Mouse (Mus musculus) lung, postnatal 25 days (tissue): Measurements from ENCODE around the gene Pde4dip.

Experiments used
- DNase-seq: peaks from one replicate; pipeline ENCODE4 v3.0.0; 2022; ENCODE audit warnings: low spot score

Gene Pde4dip

DNA sequence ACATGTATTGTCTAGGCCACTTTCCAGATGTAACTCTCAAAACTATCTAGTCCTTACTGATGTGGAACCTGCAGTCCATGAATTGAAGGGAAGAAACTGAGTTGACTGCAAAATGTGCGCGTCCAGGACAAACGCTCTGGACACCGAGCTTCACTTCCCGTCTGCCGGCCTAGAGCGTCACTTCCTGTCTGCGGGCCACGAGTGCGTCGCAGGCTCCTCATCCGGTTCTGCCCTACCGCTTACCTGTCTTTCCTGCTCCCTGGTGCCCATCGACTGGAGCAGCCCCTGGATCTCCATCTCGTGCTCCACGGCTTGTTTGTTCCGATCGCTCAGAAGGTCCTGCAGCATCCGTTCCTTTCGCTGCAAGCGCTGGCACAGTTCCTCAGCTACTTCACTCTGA is 136.9 kb downstream of the Pde4dip start:
- no peak for DNase-seq

DNA sequence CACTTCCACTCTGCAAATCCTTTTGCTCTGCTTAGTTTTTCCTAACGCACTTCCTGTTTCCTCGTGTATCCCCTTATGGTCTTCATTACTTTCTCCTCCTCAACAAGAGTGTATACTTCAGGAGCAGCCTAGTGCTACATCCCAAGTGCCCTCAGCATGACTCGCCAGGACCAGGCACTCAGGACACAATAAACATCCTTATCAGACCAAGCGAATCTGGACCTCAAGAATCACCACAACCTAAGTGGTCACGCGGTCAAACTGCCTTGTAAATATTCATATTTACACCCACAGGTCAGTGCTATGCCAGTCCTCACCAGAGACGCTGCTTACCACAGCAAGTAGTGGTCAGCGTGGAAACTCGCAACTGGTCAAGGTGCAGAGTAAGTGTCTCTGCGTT is 139.7 kb downstream of the Pde4dip start:
- peak; percentile 34 for DNase-seq

DNA sequence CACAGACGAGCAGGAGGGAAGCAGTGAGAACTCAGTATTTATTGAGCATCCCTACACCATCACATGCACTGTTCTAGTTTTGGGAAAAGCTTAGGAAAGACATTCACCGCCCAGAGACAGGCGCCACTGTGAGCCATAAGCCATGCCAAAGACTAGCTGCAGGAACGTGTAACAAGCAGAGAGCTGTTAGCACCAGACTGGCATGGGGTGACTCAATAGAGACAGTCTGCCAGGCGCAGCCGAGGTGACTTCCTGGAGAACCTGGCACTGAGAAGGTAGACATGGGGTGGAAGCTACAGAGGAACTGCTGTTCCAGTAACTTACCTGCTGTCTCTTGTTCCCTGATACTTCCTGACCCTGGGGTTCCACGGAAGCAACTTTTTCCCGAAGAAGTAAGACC is 145.7 kb downstream of the Pde4dip start:
- no peak for DNase-seq

DNA sequence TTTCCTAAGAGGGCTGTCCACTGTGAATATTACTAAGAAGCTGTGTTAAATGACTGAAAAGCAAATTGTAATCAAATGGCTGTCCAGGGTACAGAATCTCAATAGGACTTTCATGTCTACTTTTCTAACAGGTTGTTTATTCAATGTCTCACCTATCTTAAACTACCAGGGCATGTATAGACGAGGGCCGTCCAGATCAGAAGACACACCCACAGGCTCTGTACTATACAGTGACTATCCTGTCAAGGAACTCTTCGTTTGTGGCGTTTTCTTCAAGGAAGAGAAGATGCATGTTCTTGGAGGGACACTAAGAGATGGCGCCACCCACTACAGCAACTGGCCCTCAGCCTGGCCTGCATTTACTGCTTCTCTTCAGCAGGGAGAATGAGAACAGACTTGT is 152.9 kb downstream of the Pde4dip start:
- no peak for DNase-seq

DNA sequence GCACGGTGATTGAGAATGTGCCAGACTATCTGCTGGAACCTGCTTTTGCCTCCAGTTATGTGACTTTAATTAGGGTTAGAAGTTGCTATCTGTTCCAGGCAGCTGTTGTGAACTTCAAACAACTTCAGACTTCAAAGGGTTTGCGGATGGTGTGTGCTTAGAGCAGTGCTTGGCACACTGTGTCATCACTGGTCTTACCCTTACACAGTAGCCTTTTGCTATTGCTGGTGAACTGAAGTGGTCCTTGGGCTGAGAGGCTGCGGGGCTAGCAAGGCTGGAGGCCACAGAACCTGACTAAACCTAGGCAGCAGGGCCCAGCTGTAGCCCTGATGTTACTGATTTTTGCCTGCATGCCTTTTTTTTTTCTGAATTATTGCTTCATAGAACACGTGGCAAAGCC is 154.2 kb downstream of the Pde4dip start:
- no peak for DNase-seq

DNA sequence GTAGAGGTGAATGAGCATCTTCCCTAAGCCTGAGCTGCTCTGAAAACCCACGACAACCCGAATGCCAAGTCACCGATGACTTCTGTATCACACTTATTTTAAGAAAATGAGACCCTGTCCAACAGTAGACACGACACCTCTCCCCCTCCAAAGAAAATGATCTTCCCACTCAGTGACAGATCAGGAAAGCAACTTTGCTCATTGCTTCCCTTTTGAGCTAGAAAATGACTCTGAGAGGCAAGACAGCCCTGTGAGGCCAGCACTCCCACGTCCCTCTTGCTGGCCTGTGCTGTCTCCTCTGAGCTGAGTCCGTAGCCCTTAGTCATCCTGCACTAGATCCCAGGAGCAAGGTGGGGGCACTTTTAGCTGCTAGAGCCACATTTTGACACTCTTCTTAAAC is 155.9 kb downstream of the Pde4dip start:
- DNase-seq = no peak

DNA sequence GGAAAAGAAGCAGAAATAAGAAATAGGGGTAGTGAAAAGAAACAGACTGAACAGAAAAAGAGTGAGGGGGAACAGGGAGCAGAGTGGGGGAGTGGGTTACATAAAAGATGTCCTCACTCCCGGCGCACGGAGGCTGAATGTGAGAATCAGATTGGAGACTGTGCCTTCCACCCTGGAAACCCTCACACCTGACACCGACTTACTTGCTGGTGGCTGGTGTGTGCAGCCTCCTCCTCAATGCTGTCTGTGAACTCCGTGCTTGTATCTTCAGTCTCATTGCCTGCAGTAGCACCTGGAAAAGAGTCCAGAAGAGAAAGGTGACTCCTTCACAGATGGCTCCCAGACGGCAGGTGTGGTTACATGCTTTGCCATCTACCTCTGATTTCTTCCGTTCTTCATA is 157.9 kb downstream of the Pde4dip start:
- DNase-seq = no peak

DNA sequence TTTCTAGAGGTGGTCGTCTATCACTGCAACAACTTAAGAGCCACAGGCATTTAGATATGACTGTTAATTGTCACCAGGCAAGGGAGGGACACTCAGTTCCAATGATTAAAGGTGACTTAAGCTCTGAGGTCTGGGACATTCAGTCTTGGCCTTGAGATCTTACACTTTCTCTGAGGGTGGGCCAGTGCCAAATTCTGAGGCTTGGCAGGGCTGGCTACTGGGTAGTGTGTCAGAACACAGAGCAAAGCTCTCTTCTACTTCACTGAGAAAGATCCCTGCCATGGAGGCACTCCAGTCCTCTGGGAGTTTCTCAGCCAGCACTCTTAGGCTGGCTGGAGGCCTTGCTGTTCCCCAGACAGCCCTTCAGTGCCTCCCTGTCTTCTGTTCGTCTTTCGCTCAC is 158.4 kb downstream of the Pde4dip start:
- no peak for DNase-seq

DNA sequence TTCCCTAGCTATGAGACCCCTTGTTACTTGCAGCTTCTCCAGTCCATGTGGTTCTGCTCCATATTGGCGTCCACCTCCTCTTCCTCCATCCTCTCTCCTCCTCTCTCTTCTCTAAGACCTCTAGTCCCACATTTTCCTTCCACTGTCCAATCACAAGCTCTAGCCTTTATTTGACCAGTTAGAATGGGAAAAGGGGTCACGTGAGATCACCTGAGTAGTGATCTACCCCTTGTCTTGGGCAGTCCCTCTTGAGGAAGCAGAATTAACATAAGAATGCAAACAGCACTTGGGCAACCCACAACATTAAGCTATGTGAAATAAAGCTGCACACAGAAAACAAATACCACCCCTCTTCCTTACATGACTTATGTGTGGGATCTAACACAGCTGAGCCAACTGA is 160.7 kb downstream of the Pde4dip start:
- DNase-seq = no peak

DNA sequence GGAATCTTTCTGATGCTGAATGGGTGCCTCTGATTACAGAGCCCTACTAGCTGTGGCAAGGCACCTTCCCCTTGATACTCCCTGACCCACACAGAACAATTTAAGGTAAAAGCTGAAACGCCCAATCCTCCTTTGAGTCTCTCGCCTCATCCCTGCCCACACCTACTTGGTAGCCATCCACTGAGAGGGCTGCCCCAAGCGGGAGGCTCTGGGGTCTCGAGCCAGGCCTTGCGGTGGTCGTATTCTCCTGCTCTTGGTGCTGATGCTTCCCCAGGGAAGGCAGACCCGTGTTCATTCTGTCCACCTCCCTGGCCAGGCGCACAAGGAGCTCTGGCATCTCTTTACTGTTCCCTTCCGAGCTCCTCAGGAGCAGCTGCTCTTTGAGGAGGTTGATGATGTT is 169.4 kb downstream of the Pde4dip start:
- DNase-seq = no peak

DNA sequence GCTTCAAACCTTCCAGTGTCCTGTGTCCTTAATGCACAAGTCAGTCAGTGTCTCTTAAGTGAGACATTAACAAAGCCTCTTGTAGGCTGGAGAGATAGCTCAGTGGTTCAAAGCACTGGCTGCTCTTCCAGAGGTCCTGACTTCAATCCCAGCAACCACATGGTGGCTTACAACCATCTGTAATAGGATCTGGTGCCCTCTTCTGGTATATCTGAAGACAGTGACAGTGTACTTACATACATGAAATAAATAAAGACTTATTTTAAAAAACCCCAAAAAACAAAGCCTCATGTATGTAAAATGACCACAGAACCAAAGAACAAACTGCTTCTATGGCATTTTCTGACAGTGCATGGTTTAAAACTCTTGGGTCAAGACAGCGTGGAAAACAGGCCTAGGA is 172.6 kb downstream of the Pde4dip start:
- no peak for DNase-seq

DNA sequence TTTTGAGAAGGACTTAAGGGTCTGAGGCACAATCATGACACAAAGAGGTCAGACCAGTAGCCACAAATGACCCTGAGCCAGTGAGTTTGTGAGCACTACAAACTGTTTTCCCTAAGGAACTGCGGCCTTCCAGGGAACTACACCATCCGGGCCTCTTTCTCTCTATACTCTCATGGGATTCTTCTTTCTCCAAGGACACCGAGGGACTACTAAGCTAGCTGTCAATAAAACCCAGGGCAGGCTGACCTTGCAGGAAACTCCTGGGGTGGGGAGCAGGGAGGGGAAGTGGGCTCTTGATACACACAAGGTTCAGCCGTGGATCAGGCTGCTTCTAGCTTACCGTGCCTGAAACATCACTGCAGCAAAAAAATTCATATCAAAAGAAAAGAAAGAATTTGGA is 177.6 kb downstream of the Pde4dip start:
- DNase-seq = no peak

DNA sequence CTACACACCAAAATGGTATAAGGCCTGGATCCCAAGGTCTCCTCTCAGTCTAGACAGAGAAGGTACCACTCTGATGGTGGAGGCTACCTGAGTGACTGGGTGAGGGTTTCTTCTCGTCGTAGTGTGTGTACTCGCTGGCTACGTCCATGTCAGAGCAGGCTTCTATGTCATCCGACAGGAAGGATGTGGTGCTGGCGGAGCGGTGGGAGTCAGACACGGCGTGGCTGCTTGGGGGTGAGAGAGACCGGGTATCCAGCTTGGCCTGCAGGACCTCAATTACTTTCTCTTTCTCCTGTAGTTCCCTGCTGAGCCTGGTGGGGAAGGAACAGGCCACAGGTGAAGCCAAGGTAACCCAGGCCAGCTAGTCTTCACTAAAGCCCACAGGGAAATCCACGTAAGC is 178.4 kb downstream of the Pde4dip start:
- no peak for DNase-seq

DNA sequence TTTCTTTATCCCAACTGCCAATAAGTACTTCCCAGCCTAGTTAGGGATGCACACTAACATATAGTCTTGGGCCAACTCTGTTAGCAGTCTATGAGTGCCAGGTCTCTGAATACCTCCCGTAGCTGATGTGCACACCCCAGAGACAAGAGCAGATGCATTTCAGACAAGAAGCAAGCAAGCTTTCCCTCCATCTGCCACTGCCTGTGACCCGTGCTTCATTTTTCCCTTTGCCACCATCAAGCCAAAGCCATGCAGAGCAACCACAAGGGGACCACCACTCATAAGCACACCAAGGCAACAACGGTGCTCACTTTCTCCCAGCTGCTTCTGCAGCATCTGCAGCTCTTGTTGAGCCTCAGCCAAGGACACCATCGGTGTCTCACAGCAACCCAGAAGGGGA is 181.9 kb downstream of the Pde4dip start:
- no peak for DNase-seq

DNA sequence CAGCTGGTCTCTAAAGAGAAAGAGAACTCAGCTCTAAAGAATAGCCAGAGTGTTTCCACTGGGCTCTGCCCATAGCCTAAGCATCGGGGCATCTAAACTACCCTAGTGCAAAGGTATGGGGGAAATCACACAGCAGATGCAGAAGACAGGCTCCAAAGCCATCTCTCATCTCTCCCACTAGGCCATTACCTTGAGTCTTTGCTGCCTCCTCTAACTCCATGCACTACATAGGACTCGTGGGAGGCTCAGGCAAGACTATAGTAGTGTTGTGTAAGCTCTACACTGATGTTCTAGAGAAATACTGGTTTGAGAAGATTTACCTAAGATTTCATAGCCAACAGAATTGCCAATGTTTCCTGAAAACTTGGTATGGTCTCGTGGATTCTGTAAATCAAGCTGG is 183.0 kb downstream of the Pde4dip start:
- DNase-seq = no peak

DNA sequence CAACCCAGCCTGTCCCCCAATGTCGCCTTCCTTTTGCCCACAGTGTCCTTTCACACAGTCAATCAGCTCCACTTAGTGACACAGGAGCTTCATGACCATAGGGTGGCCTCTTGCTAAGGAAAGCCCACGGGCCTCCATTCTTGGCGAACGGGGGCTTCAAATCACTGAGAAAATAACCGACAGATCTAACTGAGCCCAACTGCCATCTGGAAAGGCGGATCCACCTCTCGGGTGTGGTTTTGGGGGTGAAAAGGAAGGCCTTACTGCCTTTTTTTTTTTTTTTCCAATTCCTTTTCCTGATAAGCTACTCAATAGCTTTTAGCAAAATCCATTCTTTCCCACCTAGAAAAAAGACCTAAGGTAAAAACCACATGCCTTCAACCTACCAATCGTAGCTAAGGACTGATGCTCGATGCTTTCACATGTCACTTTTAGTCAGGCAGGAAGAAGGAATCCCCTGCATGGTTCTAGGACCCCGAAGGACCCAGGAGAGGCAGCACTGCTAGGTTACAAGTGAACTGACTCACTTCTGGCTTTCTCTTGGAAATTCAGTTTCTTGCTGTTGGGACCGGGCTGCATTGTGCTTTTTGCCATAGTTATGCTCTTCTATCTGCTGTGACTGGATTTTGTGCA is 185.9 kb downstream of the Pde4dip start:
- DNase-seq = no peak

DNA sequence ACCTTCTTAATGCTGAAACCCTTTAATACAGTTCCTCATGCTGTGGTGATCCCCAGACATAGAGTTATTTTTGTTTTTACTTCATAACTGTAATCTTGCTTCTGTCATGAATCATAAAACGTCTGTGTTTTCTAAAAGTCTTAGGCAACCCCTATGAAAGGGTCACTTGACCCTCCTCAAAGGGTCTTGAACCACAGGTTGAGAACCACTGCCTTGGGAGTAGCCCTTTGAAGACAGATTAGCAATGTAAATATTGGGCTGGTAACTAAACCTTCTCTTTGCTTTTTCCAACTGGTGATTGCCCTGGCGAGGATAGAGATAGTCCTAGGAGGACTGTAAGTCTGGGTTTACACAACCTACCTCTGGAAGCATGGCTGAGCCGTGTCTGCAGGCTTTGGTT is 187.3 kb downstream of the Pde4dip start:
- peak; percentile 34 for DNase-seq

DNA sequence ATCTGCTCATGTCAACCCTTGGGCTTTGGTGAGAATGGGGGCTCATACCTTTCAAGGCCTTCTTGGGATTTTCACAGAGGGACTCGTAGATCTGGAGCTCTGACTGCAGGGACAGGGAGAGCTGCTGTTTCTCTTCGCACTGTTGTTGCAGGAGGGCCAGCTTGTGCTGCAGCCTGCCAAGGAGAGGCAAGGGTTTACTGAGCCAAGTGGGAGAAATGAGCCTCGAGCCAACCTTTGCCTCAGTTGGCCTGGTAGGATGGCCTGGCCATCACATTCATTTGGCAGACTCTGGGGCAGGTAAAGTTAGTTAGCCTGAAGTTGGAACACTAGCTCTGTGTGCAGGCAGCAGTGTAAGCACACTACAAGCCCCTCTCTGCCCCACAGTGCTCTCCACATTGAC is 189.4 kb downstream of the Pde4dip start:
- no peak for DNase-seq

DNA sequence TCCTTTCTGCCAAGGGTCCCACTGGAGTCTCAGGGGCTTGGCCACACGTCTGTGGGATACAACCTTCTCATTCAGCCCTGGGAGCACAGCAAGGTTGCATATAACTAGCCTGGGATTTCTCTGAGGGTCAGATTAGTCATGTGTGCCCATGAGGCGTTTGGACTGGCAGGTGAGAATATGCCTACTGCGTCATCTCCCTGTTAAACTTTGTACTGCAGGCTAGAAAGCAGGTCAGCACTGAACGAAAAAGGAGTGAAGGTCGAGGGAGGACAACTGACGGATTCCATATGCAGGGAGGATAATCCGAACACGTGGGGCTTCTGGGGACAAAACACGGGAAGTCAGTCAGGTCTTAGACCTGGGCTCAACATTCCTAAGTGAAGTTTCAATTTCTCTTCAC is 191.2 kb downstream of the Pde4dip start:
- no peak for DNase-seq

DNA sequence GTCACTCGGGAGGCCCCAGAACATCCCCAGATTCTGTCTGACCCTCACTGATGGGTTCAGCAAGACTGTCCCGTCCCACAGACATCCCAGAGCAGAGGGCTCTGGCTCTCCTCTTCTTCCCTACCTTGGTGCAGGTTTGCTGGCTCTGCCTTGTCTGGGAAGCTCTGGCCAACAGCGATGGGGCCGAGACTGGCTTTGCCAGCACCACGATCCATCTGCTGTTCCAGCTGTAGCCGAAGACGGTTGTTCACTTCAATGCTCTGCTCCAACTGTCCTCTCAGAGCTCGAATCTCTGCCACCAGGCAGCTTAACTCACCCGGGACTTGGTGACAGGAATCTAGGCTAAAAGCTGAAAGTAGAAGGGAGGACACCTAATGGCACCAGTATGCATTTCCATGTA is 191.6 kb downstream of the Pde4dip start:
- no peak for DNase-seq

DNA sequence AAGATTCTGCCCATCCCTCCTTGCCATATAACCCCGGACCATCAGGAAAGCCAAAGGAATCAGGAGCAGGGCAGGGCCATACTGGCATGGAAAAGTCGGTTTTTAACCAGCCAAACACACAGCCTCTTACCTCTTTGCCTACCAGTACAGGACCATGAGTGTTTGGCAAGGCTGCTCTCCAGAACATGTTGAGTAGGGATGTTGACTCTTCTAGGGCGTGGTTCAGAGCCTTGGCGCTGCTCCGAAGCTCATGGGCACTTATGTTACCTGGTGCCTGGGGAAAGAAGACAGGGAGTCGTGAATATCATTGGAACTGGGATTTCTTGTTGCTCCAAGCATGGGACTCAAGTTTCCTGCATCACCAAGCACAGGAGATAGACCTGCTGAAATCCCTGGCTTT is 194.7 kb downstream of the Pde4dip start:
- peak; percentile 56 for DNase-seq

DNA sequence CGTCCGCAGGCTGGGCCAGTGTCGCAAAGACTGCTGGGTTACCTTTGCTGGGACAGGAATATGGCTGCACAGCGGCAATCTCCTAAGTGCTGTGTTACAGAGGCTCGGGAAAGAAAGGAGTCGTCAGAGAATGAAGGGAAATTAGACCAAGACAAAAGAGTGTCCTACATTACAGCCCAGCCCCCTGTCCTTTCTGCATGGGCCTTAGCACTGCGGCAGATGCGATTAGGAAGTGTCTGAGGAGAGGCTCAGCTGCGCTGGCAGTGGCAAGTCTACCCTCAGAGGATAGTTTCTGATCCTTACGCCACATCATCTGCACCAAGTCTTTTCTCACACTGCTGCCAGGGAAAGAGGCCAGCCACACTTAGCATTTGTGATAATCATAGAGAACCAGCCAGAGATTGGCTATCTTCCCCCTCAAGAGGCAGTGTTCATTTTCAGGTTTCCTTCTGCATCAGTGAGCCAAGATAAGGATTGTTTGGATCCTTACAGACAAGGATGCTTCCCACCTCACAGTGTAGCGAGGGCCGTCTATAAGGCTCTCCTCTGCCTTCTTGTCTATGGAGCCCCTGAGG is 197.0 kb downstream of the Pde4dip start:
- no peak for DNase-seq

DNA sequence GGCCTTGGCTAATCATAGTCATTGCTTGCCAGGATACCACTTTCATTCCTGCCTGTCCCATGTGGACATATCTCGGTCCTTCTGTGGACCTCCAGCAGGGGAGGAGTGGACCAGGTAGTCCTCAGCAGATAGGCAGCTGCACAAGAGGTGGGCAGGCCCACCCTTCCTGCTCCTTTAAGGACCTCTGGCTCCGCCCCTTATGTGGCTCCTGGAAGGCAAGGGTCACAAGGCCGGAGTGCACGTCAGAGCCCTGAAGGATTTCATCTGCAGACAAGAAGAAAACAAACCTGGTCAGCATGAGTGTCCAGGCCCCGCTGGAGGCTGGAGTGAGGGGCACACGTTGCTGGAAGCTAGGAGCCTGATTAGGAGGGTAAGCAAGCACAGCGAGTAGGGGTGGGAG is 197.9 kb downstream of the Pde4dip start:
- DNase-seq = no peak

DNA sequence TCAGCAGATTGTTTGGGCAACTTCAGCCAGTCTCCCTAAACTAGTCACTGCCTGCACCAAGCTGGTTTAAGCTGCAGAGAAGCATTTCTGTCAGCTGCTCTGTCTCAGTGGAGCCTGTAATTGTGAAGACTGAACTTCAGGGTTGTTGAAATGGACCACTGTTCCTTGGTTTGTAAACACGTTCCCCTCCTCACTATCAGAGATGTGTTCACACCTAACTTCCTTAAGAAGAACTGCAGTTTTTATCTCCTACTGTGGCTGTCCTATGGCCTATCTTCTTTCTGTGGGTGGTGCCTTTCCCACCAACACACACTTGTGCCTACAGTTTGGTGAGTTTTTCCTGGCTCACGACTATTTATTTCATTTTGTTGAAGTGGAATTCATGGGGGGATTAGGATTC is 199.2 kb downstream of the Pde4dip start:
- no peak for DNase-seq
